Mouse (Mus musculus) liver, adult 2 months (tissue): ENCODE data around the gene Gpat2. TPM values are rescaled to one million over a fixed set of nuclear protein-coding genes. Genes with fewer than 3 reads are reported as not detected.
A peak's percentile ranks its signal among the peaks of the same experiment; 100 is the strongest.

Experiments used
- DNase-seq: peaks from one replicate; pipeline ENCODE4 v3.0.0-alpha.2; 2011; ENCODE audit warnings: low read depth, low spot score; ENCODE audit errors: extremely low read depth
- H3K27ac ChIP-seq: fragments of 200-500 bp; replicated peaks from 2 replicates; pipeline ENCODE4 v1.5.1; 2012; ENCODE audit warnings: low read depth, mild to moderate bottlenecking, control low read depth, inconsistent platforms, low read length; ENCODE audit not compliant: insufficient read depth
- H3K27me3 ChIP-seq: fragments of 200-500 bp; 2 replicates; pipeline ENCODE4 v1.6.1; 2012; ENCODE audit warnings: mild to moderate bottlenecking, moderate library complexity, low read length, inconsistent platforms; ENCODE audit not compliant: control insufficient read depth, insufficient read depth
- H3K36me3 ChIP-seq: fragments of 200-500 bp; 2 replicates; pipeline ENCODE4 v1.6.1; 2012; ENCODE audit warnings: low read length, inconsistent platforms; ENCODE audit not compliant: control insufficient read depth, insufficient read depth
- H3K4me1 ChIP-seq: fragments of 200-500 bp; 2 replicates; pipeline ENCODE4 v1.6.1; 2011; ENCODE audit warnings: low read length; ENCODE audit not compliant: control insufficient read depth, insufficient read depth
- H3K4me3 ChIP-seq: fragments of 200-500 bp; 2 replicates; pipeline ENCODE4 v1.5.1; 2011; ENCODE audit warnings: low read depth, mild to moderate bottlenecking, control low read depth, low read length, moderate library complexity; ENCODE audit not compliant: insufficient read depth
- H3K79me2 ChIP-seq: fragments of 200-500 bp; 2 replicates; pipeline ENCODE4 v1.6.1; 2012; ENCODE audit warnings: inconsistent platforms, mild to moderate bottlenecking, low read length, moderate library complexity; ENCODE audit not compliant: control insufficient read depth, insufficient read depth
- H3K9ac ChIP-seq: fragments of 200-500 bp; 2 replicates; pipeline ENCODE4 v1.6.1; 2012; ENCODE audit warnings: low read depth, mild to moderate bottlenecking, control low read depth, inconsistent platforms, low read length
- CTCF ChIP-seq: fragments of 200-500 bp; IDR thresholded peaks from 2 replicates; pipeline ENCODE4 v1.5.1; 2011; ENCODE audit warnings: low read depth, low read length, control low read depth
- POLR2A ChIP-seq: fragments of 200-500 bp; IDR thresholded peaks from 2 replicates; pipeline ENCODE4 v1.6.1; 2011; ENCODE audit warnings: low read length, control low read depth; ENCODE audit not compliant: insufficient read depth; ENCODE audit errors: extremely low read depth
- WGBS: fragments of 180-500 bp; shearing (Covaris S2); methylation state at CpG from one replicate; pipeline ENCODE4 v1.1.7; 2018; 5-methylcytosine and 5-hydroxymethylcytosine counted together
- polyA plus RNA-seq: library from polyadenylated mRNA; depleted of rRNA; stranded (reverse); fragments of >200 nt; gene quantifications from 2 replicates; pipeline ENCODE4 v1.2.3, GENCODE M21; 2012
- total RNA-seq: library from RNA; depleted of rRNA; stranded (reverse); fragments of >200 nt; gene quantifications from 2 replicates; pipeline ENCODE4 v1.2.3, GENCODE M21; 2014

The Gpat2 gene
- total and polyA plus RNA-seq, 2 experiments, result 1.2 to 2.2 TPM

DNA sequence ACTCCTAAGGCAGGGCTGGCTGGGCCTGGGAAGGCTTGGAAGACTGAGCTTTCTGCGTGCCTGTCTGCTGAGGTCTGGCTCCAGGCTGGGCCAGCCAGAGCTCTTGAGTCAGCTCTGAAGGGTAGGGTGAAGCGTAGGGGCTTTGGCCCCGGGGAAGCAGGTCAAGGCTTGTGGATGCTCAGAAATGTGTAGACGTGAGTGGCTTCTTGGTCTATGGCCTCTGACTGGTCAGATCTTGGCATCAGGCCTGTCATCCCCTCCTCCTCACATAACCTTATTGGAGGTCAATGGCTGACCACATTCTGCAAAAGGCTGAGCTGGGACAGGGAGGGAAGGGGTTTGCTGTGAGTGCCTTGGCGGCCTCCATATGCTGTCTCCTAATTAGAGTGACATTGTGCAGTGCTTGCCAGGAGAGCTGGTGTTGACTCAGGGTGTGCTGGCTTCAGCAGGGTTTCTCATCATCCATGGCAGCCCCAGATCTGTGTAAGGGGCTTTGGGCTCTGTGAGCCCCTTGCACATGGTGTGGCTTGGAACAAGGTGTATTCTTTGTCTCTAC, 30.3 kb upstream of the Gpat2 start:
- DNase-seq, result peak; percentile 64
- Histone ChIP-seq H3K27me3 (no peaks in the 10 kb centered on the region), H3K79me2 (no peaks in the 10 kb centered on the region), H3K4me1 (peaks cover 3% of the 10 kb centered on the region; the same call in 1 of the 2 replicates), H3K4me3 (no peak overlapping the region), H3K27ac (peak overlapping the region; percentile 28; the same call in 1 of the 2 replicates), H3K9ac (no peak overlapping the region), H3K36me3 (no peaks in the 10 kb centered on the region)
- WGBS, result 91% methylated on average over 5 of the region's 5 CpGs
- TF ChIP-seq POLR2A (no peak), CTCF (no peak)

DNA sequence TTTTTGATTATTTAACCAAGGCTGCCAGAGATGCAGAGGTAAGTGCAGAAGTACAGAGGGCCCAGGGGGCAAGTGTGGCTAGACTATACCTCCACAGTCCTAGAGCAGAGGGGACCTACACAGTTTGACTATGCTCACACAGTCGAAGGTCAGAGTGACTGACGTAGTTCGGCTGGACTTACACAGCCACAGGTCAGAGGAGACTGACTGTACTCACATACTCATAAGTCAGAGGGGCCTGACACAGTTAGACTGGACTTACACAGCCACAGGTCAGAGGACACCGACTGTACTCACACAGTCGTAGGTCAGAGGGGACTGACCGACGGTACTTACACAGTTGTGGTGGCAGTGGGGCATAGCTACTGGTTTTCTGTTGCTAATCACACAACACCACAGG, 26.3 kb upstream of the Gpat2 start:
- Histone ChIP-seq H3K4me3 (no peak overlapping the region), H3K27ac (no peak overlapping the region), H3K36me3 (no peaks in the 10 kb centered on the region), H3K27me3 (no peaks in the 10 kb centered on the region), H3K9ac (no peak overlapping the region), H3K4me1 (peaks cover 3% of the 10 kb centered on the region; the same call in 1 of the 2 replicates), H3K79me2 (no peaks in the 10 kb centered on the region)
- WGBS, result 30% methylated on average over 7 of the region's 7 CpGs
- peak; percentile 74 for DNase-seq
- TF ChIP-seq CTCF (no peak), POLR2A (no peak)

DNA sequence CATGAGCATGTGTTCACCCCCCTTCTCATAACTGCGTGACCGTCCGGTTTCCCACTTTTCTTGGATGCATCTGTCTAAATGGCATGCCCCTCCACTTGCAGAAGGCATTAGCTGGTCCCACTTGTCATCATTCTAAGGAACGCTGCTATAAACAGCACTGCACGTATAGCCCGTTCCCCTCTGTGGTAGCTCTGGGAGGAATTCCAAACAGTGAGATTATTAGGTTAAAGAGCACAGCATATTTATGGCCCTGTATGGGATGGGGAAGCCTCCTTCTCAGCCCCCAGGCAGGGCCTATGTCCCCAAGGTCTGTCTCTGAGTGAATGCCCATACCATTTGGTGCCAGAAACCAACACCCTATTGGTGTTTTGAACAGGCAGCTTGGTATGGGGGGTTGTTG, 13.9 kb upstream of the Gpat2 start:
- Histone ChIP-seq H3K27me3 (no peaks in the 10 kb centered on the region), H3K27ac (no peak overlapping the region), H3K9ac (no peak overlapping the region), H3K36me3 (no peaks in the 10 kb centered on the region), H3K4me1 (no peaks in the 10 kb centered on the region), H3K79me2 (no peaks in the 10 kb centered on the region), H3K4me3 (no peak overlapping the region)
- WGBS, result 92% methylated on average over 6 of the region's 6 CpGs
- TF ChIP-seq POLR2A (no peak), CTCF (no peak)
- DNase-seq, result no peak

DNA sequence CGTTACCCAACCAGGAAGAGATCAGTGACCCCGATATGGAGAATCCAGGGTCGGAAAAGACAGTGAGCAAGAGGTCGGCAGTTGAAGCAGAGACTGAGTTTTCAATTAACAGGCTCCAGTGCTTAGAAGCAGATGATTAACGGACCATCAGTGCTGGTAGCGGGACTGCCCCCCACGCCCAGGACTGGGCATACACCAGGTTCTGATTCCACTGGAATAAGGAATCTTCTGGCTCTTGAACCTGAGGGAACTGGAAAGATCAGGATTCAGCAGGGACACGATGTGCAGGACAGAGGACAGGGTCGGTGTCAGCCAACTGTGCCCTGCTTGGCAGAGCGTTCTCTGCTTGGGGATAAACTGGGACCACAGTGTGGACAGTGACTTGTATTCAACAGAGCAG, 9.2 kb upstream of the Gpat2 start:
- no peaks in the 10 kb centered on the region for H3K4me1 ChIP-seq
- peak; percentile 35 for DNase-seq
- H3K27me3 ChIP-seq, result no peaks in the 10 kb centered on the region
- H3K9ac ChIP-seq, result no peak overlapping the region
- 34% methylated on average over 10 of the region's 10 CpGs for WGBS
- H3K27ac ChIP-seq, result no peak overlapping the region
- no peaks in the 10 kb centered on the region for H3K36me3 ChIP-seq
- TF ChIP-seq POLR2A (no peak), CTCF (no peak)
- H3K4me3 ChIP-seq, result no peak overlapping the region
- no peaks in the 10 kb centered on the region for H3K79me2 ChIP-seq

DNA sequence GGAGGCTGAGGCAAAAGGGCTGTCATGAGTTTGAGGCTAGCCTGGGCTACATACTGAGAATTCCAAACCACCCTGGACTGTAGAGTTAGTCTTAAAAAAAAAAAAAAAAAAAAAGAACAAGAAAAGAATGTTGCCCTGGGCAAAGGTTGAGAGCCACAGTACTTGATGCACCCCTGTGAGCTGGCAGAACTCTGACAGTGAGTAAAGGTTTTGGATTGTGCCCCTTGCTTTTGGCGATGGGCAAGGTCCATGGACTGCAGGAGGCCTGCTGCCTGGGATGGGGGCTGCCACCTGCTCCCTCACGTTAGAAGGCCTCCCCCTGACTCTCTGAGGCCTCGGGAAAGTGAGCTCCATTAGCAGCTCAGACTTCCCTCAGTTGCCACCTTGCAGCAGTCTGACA, 8.3 kb upstream of the Gpat2 start:
- Histone ChIP-seq H3K27ac (no peak overlapping the region), H3K79me2 (no peaks in the 10 kb centered on the region), H3K4me3 (no peak overlapping the region), H3K9ac (no peak overlapping the region), H3K4me1 (no peaks in the 10 kb centered on the region), H3K27me3 (no peaks in the 10 kb centered on the region), H3K36me3 (no peaks in the 10 kb centered on the region)
- no peak for DNase-seq
- WGBS, result 86% methylated on average over 3 of the region's 3 CpGs
- TF ChIP-seq CTCF (no peak), POLR2A (no peak)

DNA sequence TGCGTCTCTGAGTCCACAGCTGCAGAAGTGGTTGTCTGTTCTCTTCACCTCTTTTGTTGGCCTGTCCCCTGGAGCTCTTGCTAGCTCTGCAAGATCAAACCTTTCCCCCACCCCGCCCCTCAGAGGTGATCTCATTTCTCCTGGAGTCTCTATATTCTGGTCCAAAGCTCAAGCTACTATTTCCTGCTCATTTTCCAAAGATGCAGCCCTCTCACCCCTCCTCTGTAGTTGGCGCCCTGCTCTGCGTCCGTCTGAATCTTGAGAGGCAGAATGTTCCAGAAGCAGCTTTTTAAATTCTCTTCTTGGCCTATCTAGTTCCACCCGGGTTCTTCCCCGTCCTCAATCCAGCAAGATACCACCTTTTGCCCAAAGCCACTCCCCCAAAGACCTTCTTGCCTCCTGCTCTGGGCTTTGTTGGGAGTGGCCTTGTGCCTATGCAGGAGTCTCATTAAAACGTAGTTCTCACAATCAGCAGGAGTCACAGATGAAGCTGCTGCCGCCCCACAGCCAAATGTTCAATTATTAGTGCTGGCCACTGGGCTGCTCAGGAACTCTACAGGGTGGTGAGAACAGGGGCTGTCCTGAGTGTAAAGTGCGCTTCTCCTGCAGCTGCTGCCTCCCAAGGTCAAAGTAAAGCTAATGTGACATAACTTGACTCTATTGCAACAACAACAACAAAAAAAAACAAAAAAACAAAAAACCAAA, 6.6 kb upstream of the Gpat2 start:
- no peaks in the 10 kb centered on the region for H3K4me1 ChIP-seq
- H3K27me3 ChIP-seq, result no peaks in the 10 kb centered on the region
- H3K9ac ChIP-seq, result no peak overlapping the region
- WGBS, result 75% methylated on average over 10 of the region's 10 CpGs
- H3K79me2 ChIP-seq, result no peaks in the 10 kb centered on the region
- no peaks in the 10 kb centered on the region for H3K36me3 ChIP-seq
- no peak overlapping the region for H3K27ac ChIP-seq
- no peak for DNase-seq
- TF ChIP-seq POLR2A (no peak), CTCF (no peak)
- no peak overlapping the region for H3K4me3 ChIP-seq
